Mouse (Mus musculus) hematopoietic stem cell, adult 5-6 weeks (primary cell): ENCODE results near the gene Baz1b. TPM values are rescaled to one million over a fixed set of nuclear protein-coding genes. Genes with fewer than 3 reads are reported as not detected.

ENCODE experiments used
- ATAC-seq, 2 experiments: fragments of 125-278 bp in 1 of 2; replicated peaks in 1 of 2; 2 replicates each; pipeline ENCODE4 v1.8.0; 2016 to 2017; ENCODE audit warnings: inconsistent platforms in 2 of 2, mild to moderate bottlenecking in 2 of 2, moderate number of reproducible peaks in 2 of 2, low read depth in 1 of 2, moderate TSS enrichment in 1 of 2; ENCODE audit not compliant: low FRiP score in 2 of 2, poor library complexity in 2 of 2, severe bottlenecking in 2 of 2, insufficient read depth in 1 of 2, low TSS enrichment in 1 of 2
- total RNA-seq: library from RNA; stranded (forward); fragments of 172-1452, 232-1000 nt; gene quantifications from 2 replicates; pipeline ENCODE4 v1.2.3, GENCODE M21; 2017

Baz1b gene
- total RNA-seq, 1 experiment from 2014 or later: 184 TPM

- peak; percentile 74 to 81 for ATAC-seq
These were observed 64.0 kb downstream of the Baz1b start, which contains the start of gene Fzd9 for GRCm38 (mm10) chr5:135251079-135251454. Gene Fzd9, minus strand, starts transcription at chr5:135251230.

GRCm38 (mm10) chr5:135253741-135254401, 66.8 kb downstream of the Baz1b start:
- ATAC-seq: no peak

- no peak for ATAC-seq
These were observed 69.1 kb downstream of the Baz1b start for GRCm38 (mm10) chr5:135256166-135256565.

GRCm38 (mm10) chr5:135257559-135257958, 70.5 kb downstream of the Baz1b start:
- no peak for ATAC-seq

- no peak for ATAC-seq
These were observed 71.5 kb downstream of the Baz1b start for GRCm38 (mm10) chr5:135258280-135259150.

- peak; percentile 74 to 75 for ATAC-seq
These were observed 76.9 kb downstream of the Baz1b start for GRCm38 (mm10) chr5:135263866-135264503.

GRCm38 (mm10) chr5:135264548-135264947, 77.5 kb downstream of the Baz1b start:
- ATAC-seq: peak; percentile 91 to 93

GRCm38 (mm10) chr5:135269451-135269850, 82.4 kb downstream of the Baz1b start:
- peak; percentile 30 to 31 for ATAC-seq

GRCm38 (mm10) chr5:135270361-135270760, 83.3 kb downstream of the Baz1b start:
- no peak for ATAC-seq

- ATAC-seq: no peak
These were observed 84.6 kb downstream of the Baz1b start for GRCm38 (mm10) chr5:135271563-135272165.

- ATAC-seq: no peak
These were observed 87.8 kb downstream of the Baz1b start for GRCm38 (mm10) chr5:135274663-135275396.

GRCm38 (mm10) chr5:135276597-135276996, 89.5 kb downstream of the Baz1b start:
- ATAC-seq: no peak

GRCm38 (mm10) chr5:135280226-135280625, 93.2 kb downstream of the Baz1b start:
- ATAC-seq: no peak

- no peak for ATAC-seq
These were observed 98.1 kb downstream of the Baz1b start for GRCm38 (mm10) chr5:135285211-135285610.

GRCm38 (mm10) chr5:135286185-135286584, 99.1 kb downstream of the Baz1b start:
- peak; percentile 81 for ATAC-seq

- no peak for ATAC-seq
These were observed 99.9 kb downstream of the Baz1b start for GRCm38 (mm10) chr5:135286926-135287325.

GRCm38 (mm10) chr5:135290703-135291102, 103.6 kb downstream of the Baz1b start:
- ATAC-seq: no peak
